Mouse (Mus musculus) liver, embryonic 12.5 days (tissue): ENCODE results near the gene Mecp2. TPM values are rescaled to one million over a fixed set of nuclear protein-coding genes. Genes with fewer than 3 reads are reported as not detected.

Source experiments
- ATAC-seq: fragments of 200-750 bp; cut with Nextera tagmentation; 2 replicates; pipeline ENCODE4 v1.8.0; 2017; ENCODE audit warnings: moderate number of reproducible peaks, mild to moderate bottlenecking, moderate library complexity
- H3K27ac ChIP-seq: fragments of 300-500 bp; sonication (generic); 2 replicates; pipeline ENCODE4 v1.5.1; 2016; ENCODE audit warnings: mild to moderate bottlenecking
- H3K27me3 ChIP-seq: fragments of 300-500 bp; sonication (generic); replicated peaks from 2 replicates; pipeline ENCODE4 v1.6.1; 2016; ENCODE audit warnings: mild to moderate bottlenecking, moderate library complexity
- H3K36me3 ChIP-seq: fragments of 300-500 bp; sonication (generic); 2 replicates; pipeline ENCODE4 v1.6.1; 2016; ENCODE audit warnings: mild to moderate bottlenecking, moderate library complexity
- H3K4me1 ChIP-seq: fragments of 300-500 bp; sonication (generic); 2 replicates; pipeline ENCODE4 v1.6.1; 2016
- H3K4me2 ChIP-seq: fragments of 300-500 bp; sonication (generic); 2 replicates; pipeline ENCODE4 v1.6.1; 2016; ENCODE audit warnings: mild to moderate bottlenecking, moderate library complexity
- H3K4me3 ChIP-seq: fragments of 300-500 bp; sonication (generic); 2 replicates; pipeline ENCODE4 v1.5.1; 2016; ENCODE audit warnings: mild to moderate bottlenecking, moderate library complexity
- H3K9ac ChIP-seq: fragments of 300-500 bp; sonication (generic); 2 replicates; pipeline ENCODE4 v1.6.1; 2016; ENCODE audit warnings: mild to moderate bottlenecking, moderate library complexity
- H3K9me3 ChIP-seq: fragments of 300-500 bp; sonication (generic); replicated peaks from 2 replicates; pipeline ENCODE4 v1.6.1; 2016; ENCODE audit warnings: mild to moderate bottlenecking, moderate library complexity
- WGBS: fragments of 180-500 bp; shearing (Covaris S2); methylation state at CpG from one replicate; pipeline ENCODE4 v1.1.7; 2016; ENCODE audit not compliant: insufficient replicate concordance; 5-methylcytosine and 5-hydroxymethylcytosine counted together
- polyA plus RNA-seq: library from polyadenylated mRNA; unstranded; fragments of >200 nt; fragmentation: Nextera tagmentation; extraction: Ambion mirVana; gene quantifications from 2 replicates; pipeline ENCODE4 v1.2.1, GENCODE M21; 2016

The Mecp2 gene
- polyA plus RNA-seq, 1 experiment from 2014 or later = 8.1 TPM

DNA sequence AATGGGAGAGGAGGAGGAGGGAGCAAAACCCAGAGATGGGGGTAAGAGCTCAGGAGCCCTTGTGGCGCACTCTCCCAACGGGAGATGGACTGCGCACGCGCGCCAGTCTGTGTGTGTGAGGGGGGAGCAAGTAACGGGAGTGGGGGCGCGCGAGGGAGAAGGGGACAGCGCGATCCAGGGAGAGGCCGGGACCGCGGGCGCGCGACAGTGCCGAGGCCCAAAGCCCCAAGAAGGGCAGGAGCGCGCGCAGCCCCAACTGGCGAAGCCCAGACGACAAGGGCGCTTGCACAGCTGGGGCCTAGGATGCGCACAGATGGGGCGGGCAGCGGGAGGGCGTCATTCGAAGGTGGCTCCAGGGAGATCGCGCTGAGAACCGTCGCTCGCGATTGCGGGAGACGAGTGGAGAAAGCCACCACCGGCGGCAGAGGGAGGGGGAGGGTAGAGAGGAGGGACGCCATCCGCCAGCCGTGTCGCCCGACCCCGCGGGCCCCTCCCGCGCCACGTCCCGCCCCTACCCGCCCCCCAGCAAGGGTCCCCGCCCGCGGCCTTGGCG, 50.1 kb downstream of the Mecp2 start:
- peak; percentile 66 for ATAC-seq
- H3K27ac ChIP-seq = peak overlapping the region; percentile 90
- H3K9me3 ChIP-seq = no peaks in the 10 kb centered on the region
- H3K27me3 ChIP-seq = peaks cover 17% of the 10 kb centered on the region
- no peaks in the 10 kb centered on the region for H3K36me3 ChIP-seq
- H3K4me1 ChIP-seq = peaks cover 30% of the 10 kb centered on the region
- WGBS = 10% methylated on average over 36 of the region's 56 CpGs
- peak overlapping the region; percentile 75 for H3K4me2 ChIP-seq
- H3K4me3 ChIP-seq = peak overlapping the region; percentile 75
- peak overlapping the region; percentile 87 for H3K9ac ChIP-seq

DNA sequence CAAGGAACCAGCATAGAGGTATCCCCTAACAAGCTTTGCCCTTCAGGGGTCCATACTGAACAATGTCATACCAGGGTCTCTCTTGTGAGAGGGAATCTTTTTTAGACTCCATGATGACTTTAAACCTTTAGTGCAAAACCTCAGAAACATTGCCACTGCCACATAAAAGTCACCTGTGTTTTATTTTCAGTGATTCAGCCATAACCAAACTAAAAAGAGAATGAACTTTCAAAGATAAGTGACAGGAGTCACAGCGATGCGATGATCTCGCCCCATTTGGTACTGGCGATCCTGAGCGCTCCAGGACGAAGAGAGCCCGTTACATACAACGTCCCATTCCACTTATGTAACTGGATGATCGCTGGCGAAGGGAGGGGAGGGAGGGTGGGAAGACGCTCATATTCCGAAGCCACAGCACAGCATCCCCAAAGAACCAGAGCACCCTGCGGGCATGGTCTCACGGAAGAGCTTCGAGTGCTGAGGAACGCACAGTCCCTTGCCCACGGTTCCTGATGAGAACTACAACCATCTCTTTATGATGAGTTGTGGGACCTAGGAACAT, 50.8 kb downstream of the Mecp2 start:
- ATAC-seq = no peak
- H3K4me2 ChIP-seq = peak overlapping the region; percentile 75
- peak overlapping the region; percentile 90 for H3K27ac ChIP-seq
- H3K36me3 ChIP-seq = peaks cover 2% of the 10 kb centered on the region; the same call in 1 of the 2 replicates
- H3K9me3 ChIP-seq = no peaks in the 10 kb centered on the region
- 15% methylated on average over 17 of the region's 17 CpGs for WGBS
- peaks cover 17% of the 10 kb centered on the region for H3K27me3 ChIP-seq
- peak overlapping the region; percentile 87 for H3K9ac ChIP-seq
- peak overlapping the region; percentile 75 for H3K4me3 ChIP-seq
- H3K4me1 ChIP-seq = peaks cover 30% of the 10 kb centered on the region

DNA sequence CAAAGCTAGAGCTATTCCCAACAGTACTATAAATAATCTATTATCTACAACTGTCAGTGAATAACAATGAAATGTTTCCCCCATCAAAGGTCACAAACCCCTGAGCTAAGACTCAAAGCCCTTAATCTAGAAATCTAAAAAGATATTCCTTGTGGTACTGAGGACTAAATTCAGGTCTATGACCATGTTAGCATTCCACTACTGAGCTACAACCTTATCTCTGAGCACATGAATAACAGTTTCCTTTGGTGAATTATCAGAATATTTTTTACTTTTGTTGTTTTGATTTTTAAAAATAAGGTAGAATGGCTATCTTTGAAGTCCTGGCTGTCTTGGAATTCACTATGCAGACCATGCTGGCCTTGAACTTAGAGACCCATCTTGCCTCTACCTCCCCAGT, 64.4 kb downstream of the Mecp2 start:
- 0 out of 2 replicates have a peak, but pooled peaks cover 7% of the 10 kb centered on the region for H3K36me3 ChIP-seq
- no peaks in the 10 kb centered on the region for H3K9me3 ChIP-seq
- H3K4me3 ChIP-seq = no peak overlapping the region
- H3K27ac ChIP-seq = no peak overlapping the region
- no peak for ATAC-seq
- no peak overlapping the region for H3K9ac ChIP-seq
- H3K4me2 ChIP-seq = no peak overlapping the region
- H3K27me3 ChIP-seq = no peaks in the 10 kb centered on the region
- H3K4me1 ChIP-seq = no peaks in the 10 kb centered on the region

DNA sequence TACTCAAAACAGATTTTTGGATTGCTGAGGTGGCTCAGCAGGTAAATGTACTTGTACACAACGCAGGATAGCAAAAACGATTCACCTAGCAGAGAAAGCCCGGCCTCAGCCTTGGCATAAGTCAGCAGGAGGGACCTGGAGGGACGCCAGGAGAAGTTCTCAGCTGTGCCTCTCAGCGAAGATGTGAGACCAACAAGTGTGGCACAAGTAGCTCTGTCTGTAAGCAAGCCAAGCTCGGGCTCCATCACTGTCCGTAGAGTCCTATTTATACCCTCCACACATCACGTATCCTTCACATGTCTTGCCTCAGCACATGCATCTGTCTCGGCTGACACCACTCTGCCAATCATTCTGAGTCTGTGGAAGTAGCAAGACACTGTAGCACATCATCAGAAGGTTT, 67.3 kb downstream of the Mecp2 start:
- Histone ChIP-seq H3K4me1 (no peaks in the 10 kb centered on the region), H3K9me3 (no peaks in the 10 kb centered on the region), H3K4me3 (no peak overlapping the region), H3K4me2 (no peak overlapping the region), H3K36me3 (no peaks in the 10 kb centered on the region), H3K9ac (no peak overlapping the region), H3K27ac (no peak overlapping the region), H3K27me3 (no peaks in the 10 kb centered on the region)
- ATAC-seq = no peak
- 83% methylated on average over 9 of the region's 9 CpGs for WGBS

DNA sequence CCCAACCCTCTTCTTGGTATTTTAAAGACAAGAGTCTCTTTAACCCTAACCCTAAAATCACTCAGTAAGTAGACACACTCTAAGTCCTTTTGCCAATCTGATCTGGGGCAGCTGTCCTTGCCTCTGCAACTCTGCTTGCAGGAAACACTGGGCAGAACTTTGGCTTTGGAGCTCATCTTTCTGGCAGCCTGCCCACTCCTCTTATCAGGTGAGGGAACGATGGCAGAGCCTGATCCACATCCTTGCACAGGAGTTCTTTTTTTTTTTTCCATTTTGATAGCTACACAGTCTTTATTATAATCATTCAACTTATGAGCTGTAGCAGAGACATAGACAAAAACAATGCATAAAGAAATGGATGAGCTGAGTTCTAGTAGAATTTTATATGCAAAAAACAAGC, 90.1 kb downstream of the Mecp2 start:
- Histone ChIP-seq H3K27me3 (no peaks in the 10 kb centered on the region), H3K9ac (no peak overlapping the region), H3K4me1 (peaks cover 22% of the 10 kb centered on the region), H3K36me3 (0 out of 2 replicates have a peak, but pooled peaks cover 3% of the 10 kb centered on the region), H3K27ac (no peak overlapping the region), H3K9me3 (no peaks in the 10 kb centered on the region), H3K4me3 (no peak overlapping the region), H3K4me2 (no peak overlapping the region)
- WGBS = 12% methylated on average over 1 of the region's 1 CpGs
- ATAC-seq = no peak

DNA sequence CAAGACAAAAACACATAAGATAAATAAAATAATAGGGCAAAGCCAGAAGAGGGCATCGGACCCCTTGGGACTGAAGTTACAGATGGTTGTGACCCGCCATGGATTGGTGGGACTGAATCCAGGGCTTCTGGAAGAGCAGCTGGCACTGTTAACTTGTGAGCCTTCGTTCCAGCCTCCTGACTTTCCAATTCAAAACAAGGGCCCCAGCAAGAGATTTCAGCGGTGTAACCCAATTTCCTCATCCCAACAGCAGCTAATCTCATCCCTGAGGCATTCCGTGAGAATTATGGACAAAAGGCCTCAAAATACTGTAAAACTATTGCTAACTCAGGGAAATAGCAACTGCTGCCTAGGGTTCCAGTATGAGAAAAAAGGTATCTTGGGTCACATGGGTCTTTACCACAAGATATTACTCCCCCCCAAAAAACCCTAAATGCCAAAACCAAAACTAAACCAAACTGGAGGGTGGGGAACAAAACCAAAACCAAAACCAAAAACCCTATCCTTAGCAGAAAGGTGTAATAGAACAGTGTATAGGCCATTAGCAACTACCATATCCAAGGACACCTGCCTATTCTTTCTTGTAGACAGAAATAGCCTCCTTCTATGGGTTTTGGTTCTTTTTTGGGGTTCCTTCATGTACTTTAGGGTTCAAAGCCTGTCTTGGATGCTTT, 97.3 kb downstream of the Mecp2 start:
- 82% methylated on average over 5 of the region's 5 CpGs for WGBS
- Histone ChIP-seq H3K9ac (no peak overlapping the region), H3K27ac (no peak overlapping the region), H3K36me3 (peaks cover 43% of the 10 kb centered on the region), H3K4me3 (no peak overlapping the region), H3K9me3 (no peaks in the 10 kb centered on the region), H3K4me2 (no peak overlapping the region), H3K4me1 (no peaks in the 10 kb centered on the region), H3K27me3 (no peaks in the 10 kb centered on the region)
- no peak for ATAC-seq

DNA sequence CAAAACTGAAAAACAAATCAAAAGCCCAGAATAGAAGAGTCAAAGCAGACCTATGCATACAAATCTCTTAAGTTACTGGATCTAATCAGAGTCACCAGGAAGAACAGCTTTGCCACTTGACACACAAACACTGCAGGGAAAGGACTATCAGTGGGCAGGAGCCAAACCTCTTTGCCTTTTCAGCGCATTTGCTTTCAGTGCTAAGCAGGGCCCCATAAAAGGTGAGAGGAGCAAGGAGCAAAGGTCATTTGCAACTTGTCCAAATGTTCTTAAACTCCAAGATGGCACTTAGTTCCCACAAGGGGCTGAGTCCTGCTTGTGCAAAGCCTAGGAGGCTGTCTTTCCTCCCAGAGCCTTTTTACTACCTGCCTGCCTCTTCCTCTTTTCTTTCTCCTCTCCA, 105.2 kb downstream of the Mecp2 start:
- peaks cover 15% of the 10 kb centered on the region for H3K36me3 ChIP-seq
- no peak overlapping the region for H3K4me3 ChIP-seq
- no peak overlapping the region for H3K27ac ChIP-seq
- H3K9me3 ChIP-seq = no peaks in the 10 kb centered on the region
- ATAC-seq = no peak
- peaks cover 4% of the 10 kb centered on the region; the same call in 1 of the 2 replicates for H3K27me3 ChIP-seq
- no peak overlapping the region for H3K9ac ChIP-seq
- no peak overlapping the region for H3K4me2 ChIP-seq
- no peaks in the 10 kb centered on the region for H3K4me1 ChIP-seq
- 53% methylated on average over 1 of the region's 1 CpGs for WGBS

DNA sequence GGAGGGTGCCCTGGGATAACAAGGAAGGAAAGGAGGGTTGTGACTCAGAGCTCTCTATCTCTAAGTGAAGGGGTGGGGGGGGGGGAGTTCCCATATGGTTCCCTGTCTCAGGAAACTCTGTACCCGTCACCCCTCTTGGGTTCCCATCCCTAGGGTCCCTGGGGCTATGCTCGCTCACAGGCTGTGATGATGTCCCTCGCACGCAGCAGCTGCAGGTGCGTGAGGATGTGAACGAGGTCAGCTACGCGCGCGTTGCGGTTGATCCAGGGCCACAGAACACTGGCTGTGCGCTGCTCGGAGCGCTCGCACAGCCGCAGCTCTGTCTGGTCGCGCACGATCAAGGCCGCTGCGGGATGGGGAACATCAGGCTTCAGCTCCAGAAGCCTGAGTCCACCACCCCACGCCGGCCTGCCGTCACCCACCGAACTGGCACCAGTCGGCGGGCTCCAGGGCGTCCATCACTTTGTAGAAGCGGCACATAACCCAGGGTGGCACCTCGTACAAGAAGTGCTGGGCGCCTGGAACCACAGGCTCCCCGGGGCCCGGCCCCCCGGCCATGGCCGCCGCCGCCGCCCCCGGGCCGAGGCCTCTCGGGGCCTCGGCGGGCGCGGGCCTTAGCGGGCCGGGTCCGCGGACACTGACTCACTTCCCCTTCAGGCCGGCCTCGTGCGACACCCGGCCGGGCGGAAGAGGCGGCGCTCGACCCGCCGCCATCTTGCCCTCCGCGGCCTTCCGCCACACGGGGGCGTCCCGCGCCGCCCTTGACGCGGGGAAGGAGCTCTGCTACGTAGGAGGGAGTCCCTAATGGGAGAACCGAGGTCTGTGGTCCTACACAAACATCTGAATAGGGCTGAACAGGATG, 111.7 kb downstream of the Mecp2 start, which contains the start of gene Irak1:
Gene Irak1 (minus strand): TSS at position 731 of the 862 bp plus-strand sequence.
- Histone ChIP-seq H3K4me2 (peak within 1 kb of the TSS; percentile 78), H3K9me3 (no peaks in the 10 kb centered on the region), H3K4me1 (peaks cover 20% of the 10 kb centered on the region; the same call in 1 of the 2 replicates), H3K9ac (peak within 1 kb of the TSS; percentile 89), H3K27ac (peak within 1 kb of the TSS; percentile 86), H3K36me3 (peaks cover 38% of the 10 kb centered on the region), H3K4me3 (peak within 1 kb of the TSS; percentile 70), H3K27me3 (peaks cover 12% of the 10 kb centered on the region)
- peak; percentile 88 for ATAC-seq
- 12% methylated on average over 43 of the region's 72 CpGs for WGBS

DNA sequence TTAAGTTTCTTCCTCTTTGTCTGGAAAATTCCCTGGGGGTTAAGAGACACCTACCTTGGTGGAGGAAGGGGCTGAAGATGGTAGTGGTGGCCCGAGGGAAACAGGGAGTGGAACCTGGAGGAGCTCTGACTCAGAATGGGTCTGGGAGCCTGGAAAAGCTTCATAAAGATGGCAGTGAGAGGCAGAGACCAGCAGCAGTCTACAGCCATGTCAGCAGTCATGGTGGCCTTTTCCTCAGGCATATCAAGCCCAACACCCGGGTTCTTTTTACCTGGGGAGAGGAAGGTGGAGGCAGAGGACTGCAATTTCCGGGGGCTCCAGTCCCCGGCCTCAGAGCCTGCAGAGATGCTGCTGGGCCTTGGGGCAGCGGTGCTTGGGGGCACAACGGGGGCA, 112.4 kb downstream of the Mecp2 start:
- Histone ChIP-seq H3K27me3 (peaks cover 11% of the 10 kb centered on the region), H3K4me2 (peak overlapping the region; percentile 78), H3K27ac (peak overlapping the region; percentile 86), H3K36me3 (peaks cover 44% of the 10 kb centered on the region), H3K4me3 (peak overlapping the region; percentile 70), H3K4me1 (peaks cover 26% of the 10 kb centered on the region), H3K9me3 (no peaks in the 10 kb centered on the region), H3K9ac (peak overlapping the region; percentile 89)
- WGBS = 26% methylated on average over 2 of the region's 6 CpGs
- 0 out of 2 replicates have a peak, but pooled peaks have one; percentile 1 for ATAC-seq

DNA sequence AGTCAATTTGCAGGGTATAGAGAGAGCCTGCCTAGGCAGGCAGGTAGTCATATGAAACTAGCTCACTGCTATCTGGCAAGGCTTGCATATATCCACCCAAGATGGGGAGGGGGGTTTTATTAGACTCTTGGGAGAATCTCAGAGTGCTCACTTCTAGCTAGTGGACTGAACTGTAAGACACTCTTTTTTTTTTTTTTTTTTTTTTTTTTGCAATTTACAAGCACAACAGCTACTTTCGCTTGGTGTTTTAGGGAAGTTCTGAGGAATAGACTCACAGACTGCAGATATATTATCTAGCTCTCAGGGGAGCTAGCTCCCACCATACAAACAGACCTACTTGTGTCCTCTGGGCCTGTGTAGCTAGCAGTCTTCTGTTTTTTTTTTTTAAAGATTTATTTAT, 120.6 kb downstream of the Mecp2 start:
- H3K4me1 ChIP-seq = peaks cover 5% of the 10 kb centered on the region; the same call in 1 of the 2 replicates
- no peak for ATAC-seq
- H3K4me2 ChIP-seq = no peak overlapping the region
- no peaks in the 10 kb centered on the region for H3K27me3 ChIP-seq
- H3K4me3 ChIP-seq = no peak overlapping the region
- H3K9me3 ChIP-seq = no peaks in the 10 kb centered on the region
- H3K9ac ChIP-seq = no peak overlapping the region
- WGBS = 91% methylated on average over 1 of the region's 1 CpGs
- H3K27ac ChIP-seq = no peak overlapping the region
- peaks cover 49% of the 10 kb centered on the region for H3K36me3 ChIP-seq

DNA sequence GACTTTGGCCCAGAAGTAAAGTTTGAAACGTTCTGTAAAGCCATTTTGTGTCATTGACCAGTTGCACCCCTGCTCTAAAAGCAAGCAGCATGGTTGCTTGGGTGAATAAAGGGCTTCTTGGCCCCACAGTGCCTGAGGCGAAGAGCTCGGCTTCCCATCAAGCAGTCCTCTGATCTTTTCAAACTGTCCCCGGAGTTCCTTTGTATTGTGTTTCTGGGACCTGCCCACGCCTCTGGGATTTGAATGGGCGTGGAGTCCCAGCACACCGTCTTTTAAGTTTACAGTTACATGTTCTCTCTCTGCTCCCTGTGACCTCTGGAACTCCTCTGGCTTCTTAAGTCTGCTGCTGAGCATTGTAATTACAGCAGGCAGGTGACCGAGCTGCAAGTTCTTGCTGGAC, 127.1 kb downstream of the Mecp2 start:
- no peak overlapping the region for H3K27ac ChIP-seq
- no peak for ATAC-seq
- H3K4me1 ChIP-seq = no peaks in the 10 kb centered on the region
- no peak overlapping the region for H3K4me2 ChIP-seq
- H3K36me3 ChIP-seq = no peaks in the 10 kb centered on the region
- no peaks in the 10 kb centered on the region for H3K9me3 ChIP-seq
- H3K9ac ChIP-seq = no peak overlapping the region
- 67% methylated on average over 8 of the region's 8 CpGs for WGBS
- H3K27me3 ChIP-seq = no peaks in the 10 kb centered on the region
- H3K4me3 ChIP-seq = no peak overlapping the region

DNA sequence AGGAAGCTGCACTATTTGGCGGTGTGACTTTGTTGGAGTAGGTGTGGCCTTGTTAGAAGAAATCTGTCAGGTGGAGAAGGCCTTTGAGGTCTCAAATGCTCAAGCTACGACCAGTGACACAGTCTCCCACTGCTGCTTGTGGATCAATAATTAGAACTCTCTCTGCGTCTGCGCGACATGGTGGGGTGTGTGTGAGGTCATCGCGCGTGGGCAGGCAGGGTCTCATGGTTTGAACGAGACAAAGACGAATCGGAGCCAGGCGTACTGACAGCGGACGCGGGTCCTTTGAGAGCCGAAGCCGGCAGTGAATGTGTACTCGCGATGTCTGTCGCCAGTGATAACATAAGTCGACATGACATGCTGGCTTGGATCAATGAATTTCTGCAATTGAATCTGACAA, 128.8 kb downstream of the Mecp2 start:
- no peaks in the 10 kb centered on the region for H3K27me3 ChIP-seq
- H3K4me2 ChIP-seq = no peak overlapping the region
- WGBS = 77% methylated on average over 21 of the region's 21 CpGs
- ATAC-seq = no peak
- H3K9me3 ChIP-seq = no peaks in the 10 kb centered on the region
- no peak overlapping the region for H3K4me3 ChIP-seq
- no peak overlapping the region for H3K27ac ChIP-seq
- H3K4me1 ChIP-seq = no peaks in the 10 kb centered on the region
- H3K36me3 ChIP-seq = no peaks in the 10 kb centered on the region
- no peak overlapping the region for H3K9ac ChIP-seq
